Mouse (Mus musculus) heart, embryonic 13.5 days (tissue): ENCODE measurements at regions not wholly inside any gene's neighbourhood (a gene's known extent, or its start where the extent isn't known, plus 50 kb on each side); places are given as distances from the start of the nearest gene placed in this dataset.
A peak's percentile ranks its signal among the peaks of the same experiment; 100 is the strongest.

ENCODE experiments used
- ATAC-seq: fragments of 200-750 bp; cut with Nextera tagmentation; 2 replicates; pipeline ENCODE4 v1.8.0; 2017; ENCODE audit warnings: moderate TSS enrichment; ENCODE audit not compliant: insufficient number of reproducible peaks, low FRiP score, low TSS enrichment; ENCODE audit errors: extremely low read depth
- H3K27ac ChIP-seq: fragments of 300-500 bp; sonication (generic); replicated peaks from 2 replicates; pipeline ENCODE4 v1.5.1; 2015; ENCODE audit warnings: moderate library complexity, mild to moderate bottlenecking, inconsistent platforms
- H3K27me3 ChIP-seq: fragments of 300-500 bp; sonication (generic); replicated peaks from 2 replicates; pipeline ENCODE4 v1.6.1; 2015; ENCODE audit warnings: mild to moderate bottlenecking, inconsistent platforms
- H3K36me3 ChIP-seq: fragments of 300-500 bp; sonication (generic); 2 replicates; pipeline ENCODE4 v1.6.1; 2015; ENCODE audit warnings: mild to moderate bottlenecking, inconsistent platforms
- H3K4me1 ChIP-seq: fragments of 300-500 bp; sonication (generic); 2 replicates; pipeline ENCODE4 v1.6.1; 2015; ENCODE audit warnings: inconsistent platforms
- H3K4me2 ChIP-seq: fragments of 300-500 bp; sonication (generic); 2 replicates; pipeline ENCODE4 v1.6.1; 2015; ENCODE audit warnings: inconsistent platforms, mild to moderate bottlenecking, moderate library complexity
- H3K4me3 ChIP-seq: fragments of 300-500 bp; sonication (generic); 2 replicates; pipeline ENCODE4 v1.5.1; 2015; ENCODE audit warnings: moderate library complexity, mild to moderate bottlenecking, inconsistent platforms
- H3K9ac ChIP-seq: fragments of 300-500 bp; sonication (generic); 2 replicates; pipeline ENCODE4 v1.6.1; 2015; ENCODE audit warnings: inconsistent platforms, mild to moderate bottlenecking, moderate library complexity
- H3K9me3 ChIP-seq: fragments of 300-500 bp; sonication (generic); 2 replicates; pipeline ENCODE4 v1.6.1; 2016; ENCODE audit warnings: inconsistent platforms
- WGBS: fragments of 180-500 bp; shearing (Covaris S2); methylation state at CpG from one replicate; pipeline ENCODE4 v1.1.7; 2015; ENCODE audit warnings: mixed read lengths; 5-methylcytosine and 5-hydroxymethylcytosine counted together

DNA sequence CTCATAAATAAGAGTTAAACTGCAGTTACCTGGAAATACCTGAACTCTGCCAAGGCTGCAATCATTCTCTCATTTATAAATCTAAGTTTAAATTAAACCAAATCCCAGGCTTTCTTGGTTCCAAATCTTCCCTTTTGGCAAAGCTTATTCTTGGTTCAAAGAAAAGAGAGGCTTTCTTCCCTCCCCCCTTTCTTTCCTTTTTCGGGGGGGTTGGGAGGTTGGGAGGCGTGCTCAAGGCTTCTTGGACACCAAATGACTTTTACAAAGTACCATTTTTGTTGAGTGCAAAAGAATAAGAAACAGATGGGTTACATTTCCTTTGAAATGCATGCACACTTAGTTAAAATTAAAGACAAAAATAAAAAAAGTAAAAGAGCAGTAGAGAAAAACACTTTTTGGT lies 105.4 kb upstream of the Mroh9 start:
- no peaks in the 10 kb centered on the region for H3K4me1 ChIP-seq
- no peaks in the 10 kb centered on the region for H3K36me3 ChIP-seq
- no peaks in the 10 kb centered on the region for H3K27me3 ChIP-seq
- H3K9ac ChIP-seq = no peak overlapping the region
- no peaks in the 10 kb centered on the region for H3K9me3 ChIP-seq
- no peak overlapping the region for H3K4me2 ChIP-seq
- WGBS = 69% methylated on average over 2 of the region's 2 CpGs
- no peak overlapping the region for H3K27ac ChIP-seq
- ATAC-seq = no peak
- H3K4me3 ChIP-seq = no peak overlapping the region

DNA sequence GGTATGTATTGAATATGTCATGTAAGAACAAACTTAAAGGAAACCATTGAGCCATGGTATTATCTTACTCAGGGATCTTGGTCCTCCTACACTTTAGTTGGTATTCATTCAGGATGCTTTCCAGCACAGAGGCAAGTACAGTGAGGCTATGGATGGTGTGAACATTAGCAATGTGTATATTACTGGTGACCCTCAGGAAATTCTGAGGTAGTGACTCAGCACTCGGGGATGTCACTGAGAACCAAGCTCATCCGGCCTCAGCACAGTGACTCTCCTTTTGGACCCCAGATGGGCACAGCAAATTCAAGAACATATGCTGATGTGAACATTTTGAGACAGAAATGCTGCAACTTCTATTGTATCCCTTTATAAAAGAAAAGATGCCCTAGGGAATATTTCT lies 96.4 kb upstream of the Mroh9 start:
- Histone ChIP-seq H3K9me3 (no peaks in the 10 kb centered on the region), H3K27ac (no peak overlapping the region), H3K36me3 (no peaks in the 10 kb centered on the region), H3K4me1 (no peaks in the 10 kb centered on the region), H3K27me3 (no peaks in the 10 kb centered on the region), H3K4me3 (no peak overlapping the region), H3K9ac (no peak overlapping the region), H3K4me2 (no peak overlapping the region)
- WGBS = 49% methylated on average over 2 of the region's 2 CpGs
- no peak for ATAC-seq

DNA sequence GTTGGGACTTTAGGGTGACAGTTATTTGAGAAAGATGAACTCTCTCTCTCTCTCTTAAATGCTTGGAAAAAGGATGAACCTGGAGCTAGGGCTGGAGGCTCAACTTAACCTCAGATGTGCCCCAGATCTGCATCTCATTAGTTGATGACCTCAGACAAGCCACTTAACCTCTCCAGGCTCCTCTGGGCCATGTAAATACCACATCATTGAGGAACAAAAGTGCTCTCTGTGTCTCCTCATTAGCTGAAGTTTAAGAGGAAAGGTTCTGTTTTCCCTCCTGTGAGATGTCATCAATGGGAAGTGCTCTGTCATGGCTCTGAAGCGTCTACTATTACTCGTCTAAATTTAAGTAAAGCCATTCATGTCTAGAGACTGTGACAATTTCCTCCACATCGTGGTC lies 91.5 kb upstream of the Mroh9 start:
- no peak overlapping the region for H3K4me2 ChIP-seq
- H3K4me1 ChIP-seq = no peaks in the 10 kb centered on the region
- no peak overlapping the region for H3K4me3 ChIP-seq
- ATAC-seq = no peak
- no peaks in the 10 kb centered on the region for H3K36me3 ChIP-seq
- 31% methylated on average over 3 of the region's 3 CpGs for WGBS
- H3K27me3 ChIP-seq = no peaks in the 10 kb centered on the region
- no peaks in the 10 kb centered on the region for H3K9me3 ChIP-seq
- H3K27ac ChIP-seq = no peak overlapping the region
- no peak overlapping the region for H3K9ac ChIP-seq

DNA sequence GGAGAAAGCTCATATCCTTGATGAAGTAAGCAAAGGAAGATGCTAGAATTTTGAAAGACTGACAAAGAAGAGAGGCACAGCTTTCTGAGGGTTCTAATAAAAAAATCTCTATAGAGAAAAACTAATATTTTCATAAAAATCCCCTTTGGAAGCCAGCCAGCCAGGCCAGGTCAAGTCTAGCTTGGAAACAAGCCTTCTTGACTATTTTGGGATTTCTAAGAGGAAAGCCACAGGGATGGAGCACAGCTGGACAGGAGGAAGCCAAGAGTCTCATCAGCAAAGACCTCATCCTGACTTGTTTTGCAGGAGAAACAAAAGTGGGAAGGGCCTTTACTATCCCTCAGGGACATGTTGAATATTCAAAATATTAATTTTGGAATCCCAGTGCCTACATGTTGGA lies 81.6 kb upstream of the Mroh9 start:
- no peak for ATAC-seq
- no peak overlapping the region for H3K27ac ChIP-seq
- no peaks in the 10 kb centered on the region for H3K27me3 ChIP-seq
- H3K9me3 ChIP-seq = peaks cover 9% of the 10 kb centered on the region; the same call in 1 of the 2 replicates
- no peaks in the 10 kb centered on the region for H3K36me3 ChIP-seq
- no peak overlapping the region for H3K4me3 ChIP-seq
- no peaks in the 10 kb centered on the region for H3K4me1 ChIP-seq
- no peak overlapping the region for H3K4me2 ChIP-seq
- no peak overlapping the region for H3K9ac ChIP-seq

DNA sequence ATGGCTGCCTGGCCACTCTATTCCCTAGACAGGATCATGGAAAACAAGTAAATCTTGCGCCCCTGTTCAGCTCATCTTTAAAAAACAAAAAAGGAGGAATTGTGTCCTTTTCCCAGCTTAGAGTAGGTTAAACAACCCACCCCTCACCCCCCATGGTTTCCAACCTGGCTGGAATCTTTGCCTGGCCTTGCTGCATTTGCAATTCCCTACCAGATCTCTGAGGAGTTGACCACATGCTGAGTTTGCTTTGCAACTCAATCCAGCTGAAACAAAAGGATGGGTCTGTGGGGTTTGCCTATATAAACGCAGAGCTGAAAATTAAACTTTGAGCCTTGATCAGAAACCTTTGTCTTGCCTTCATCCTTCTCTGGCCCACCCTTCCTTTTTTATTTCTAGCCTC lies 78.2 kb upstream of the Mroh9 start:
- Histone ChIP-seq H3K9ac (no peak overlapping the region), H3K36me3 (no peaks in the 10 kb centered on the region), H3K27ac (no peak overlapping the region), H3K9me3 (no peaks in the 10 kb centered on the region), H3K27me3 (no peaks in the 10 kb centered on the region), H3K4me1 (0 out of 2 replicates have a peak, but pooled peaks cover 6% of the 10 kb centered on the region), H3K4me2 (no peak overlapping the region), H3K4me3 (no peak overlapping the region)
- no peak for ATAC-seq
- WGBS = 42% methylated on average over 2 of the region's 2 CpGs

DNA sequence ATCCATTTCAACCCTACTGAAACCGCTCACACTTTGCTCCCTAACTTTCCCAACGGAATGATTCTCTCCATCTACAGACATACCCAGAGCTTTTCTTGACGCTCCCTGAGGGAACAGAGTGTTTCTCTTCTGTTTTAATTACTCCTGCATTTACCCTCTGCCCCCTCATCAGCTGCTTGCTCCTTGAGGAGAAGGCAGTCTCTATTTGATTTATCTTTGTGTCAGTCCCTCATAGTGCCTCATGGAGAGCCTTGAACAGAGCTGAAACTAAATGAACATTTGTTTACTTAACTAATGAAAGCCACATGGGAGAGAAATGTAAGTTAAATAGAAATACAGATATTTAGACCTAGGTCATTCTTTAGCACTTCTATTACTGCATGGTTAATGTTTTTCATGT lies 74.4 kb upstream of the Mroh9 start:
- Histone ChIP-seq H3K4me2 (no peak overlapping the region), H3K36me3 (no peaks in the 10 kb centered on the region), H3K27ac (no peak overlapping the region), H3K4me3 (no peak overlapping the region), H3K27me3 (no peaks in the 10 kb centered on the region), H3K9me3 (no peaks in the 10 kb centered on the region), H3K9ac (no peak overlapping the region), H3K4me1 (peaks cover 6% of the 10 kb centered on the region; the same call in 1 of the 2 replicates)
- ATAC-seq = no peak
- WGBS = 31% methylated on average over 3 of the region's 3 CpGs

DNA sequence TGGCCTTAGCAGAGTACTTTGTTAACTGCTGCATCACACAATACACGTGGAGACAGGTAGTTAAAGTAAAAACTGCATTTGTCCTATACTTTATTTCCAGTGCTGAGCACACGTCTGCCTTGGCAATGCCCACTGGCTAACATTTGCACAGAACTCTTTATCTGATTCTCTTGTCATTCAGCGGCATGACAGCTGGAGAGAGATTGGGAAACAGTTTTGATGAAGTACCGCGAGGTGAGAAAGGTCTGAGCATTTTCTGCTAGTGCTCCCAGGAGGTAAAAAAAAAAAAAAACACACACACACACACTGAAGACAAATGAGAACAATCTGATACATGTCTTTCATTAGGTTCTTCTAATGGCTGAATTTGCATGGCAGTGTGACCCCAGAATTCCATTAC lies 73.0 kb upstream of the Mroh9 start:
- H3K36me3 ChIP-seq = no peaks in the 10 kb centered on the region
- H3K4me2 ChIP-seq = no peak overlapping the region
- H3K4me1 ChIP-seq = peaks cover 6% of the 10 kb centered on the region; the same call in 1 of the 2 replicates
- no peak overlapping the region for H3K27ac ChIP-seq
- H3K27me3 ChIP-seq = no peaks in the 10 kb centered on the region
- H3K9ac ChIP-seq = no peak overlapping the region
- ATAC-seq = no peak
- no peak overlapping the region for H3K4me3 ChIP-seq
- WGBS = 60% methylated on average over 5 of the region's 5 CpGs
- no peaks in the 10 kb centered on the region for H3K9me3 ChIP-seq

DNA sequence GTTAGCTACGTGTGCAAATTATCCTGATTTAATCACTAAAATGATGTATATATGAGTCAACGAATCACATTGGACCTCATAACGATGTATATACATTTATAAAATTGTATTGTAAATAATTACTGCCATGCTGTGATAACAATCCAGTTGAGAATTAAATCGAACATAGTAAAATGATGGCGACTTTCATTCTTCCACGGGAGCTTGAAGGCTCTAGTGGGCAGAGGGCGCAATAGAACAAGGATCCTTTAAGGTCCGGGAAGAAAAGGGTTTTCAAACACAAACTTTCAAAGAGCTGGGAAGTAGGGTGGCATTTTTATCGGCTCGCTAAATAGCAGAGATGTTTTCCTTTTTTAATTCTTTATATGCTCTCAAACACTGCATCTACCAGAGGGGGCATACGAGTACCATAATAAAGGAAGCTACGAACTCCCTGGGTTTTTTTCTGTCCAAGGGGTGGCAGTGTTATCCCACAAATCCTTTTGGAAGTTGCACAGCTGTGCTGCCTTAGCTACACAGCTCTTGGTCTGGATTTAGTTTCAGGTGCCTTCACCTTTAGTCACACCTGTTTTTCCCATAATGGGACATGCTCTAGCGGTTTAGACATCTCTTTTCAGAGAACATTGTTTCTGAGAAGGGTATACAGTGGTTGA lies 64.9 kb upstream of the Mroh9 start:
- no peak for ATAC-seq
- peak overlapping the region; percentile 46 for H3K4me3 ChIP-seq
- H3K4me2 ChIP-seq = peak overlapping the region; percentile 64
- 32% methylated on average over 13 of the region's 13 CpGs for WGBS
- H3K4me1 ChIP-seq = no peaks in the 10 kb centered on the region
- no peak overlapping the region for H3K27ac ChIP-seq
- H3K9ac ChIP-seq = peak overlapping the region; percentile 62; the same call in 1 of the 2 replicates
- H3K27me3 ChIP-seq = no peaks in the 10 kb centered on the region
- H3K36me3 ChIP-seq = no peaks in the 10 kb centered on the region
- no peaks in the 10 kb centered on the region for H3K9me3 ChIP-seq

DNA sequence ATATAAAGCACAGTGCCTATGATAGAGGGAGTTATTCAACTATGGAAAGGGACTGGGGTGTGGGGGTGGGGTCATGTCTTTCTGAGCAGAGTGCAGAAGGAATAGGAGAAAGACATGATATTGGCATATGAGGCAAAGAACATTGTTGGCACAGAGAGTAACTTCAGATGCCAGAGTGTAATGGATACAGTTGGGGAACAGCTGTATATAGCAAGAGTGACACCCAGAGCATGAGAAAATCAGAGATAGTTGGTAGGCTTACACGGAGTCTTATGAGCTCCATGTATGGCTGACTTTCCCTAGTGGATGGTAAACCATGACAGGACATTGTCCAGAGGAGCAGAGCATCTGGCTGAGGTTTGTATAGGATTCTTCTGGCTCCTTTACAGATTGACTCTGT lies 61.2 kb upstream of the Mroh9 start:
- Histone ChIP-seq H3K27ac (no peak overlapping the region), H3K27me3 (no peaks in the 10 kb centered on the region), H3K4me3 (no peak overlapping the region), H3K9me3 (no peaks in the 10 kb centered on the region), H3K9ac (no peak overlapping the region), H3K4me1 (no peaks in the 10 kb centered on the region), H3K36me3 (no peaks in the 10 kb centered on the region), H3K4me2 (no peak overlapping the region)
- WGBS = 39% methylated on average over 1 of the region's 1 CpGs
- no peak for ATAC-seq

DNA sequence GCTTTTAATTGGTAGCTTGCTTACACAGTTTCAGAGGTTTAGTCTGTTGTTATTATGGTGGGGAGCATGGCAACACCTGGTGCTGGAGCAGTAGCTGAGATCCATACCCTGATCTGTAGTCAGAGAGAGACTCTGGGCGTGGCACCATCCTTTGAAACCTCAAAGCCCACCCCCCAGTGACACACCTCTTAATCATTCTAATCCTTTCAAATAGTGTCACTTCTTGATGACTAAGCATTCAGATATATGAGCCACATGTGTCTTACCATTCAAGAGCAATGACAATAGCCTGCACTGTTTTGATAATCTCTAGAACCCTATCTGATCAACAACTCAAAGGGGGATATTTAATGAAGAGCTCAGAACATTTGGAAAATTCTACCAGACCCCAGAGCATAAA lies 57.6 kb upstream of the Mroh9 start:
- Histone ChIP-seq H3K4me1 (no peaks in the 10 kb centered on the region), H3K4me3 (no peak overlapping the region), H3K4me2 (no peak overlapping the region), H3K27ac (no peak overlapping the region), H3K9me3 (no peaks in the 10 kb centered on the region), H3K36me3 (no peaks in the 10 kb centered on the region), H3K27me3 (no peaks in the 10 kb centered on the region), H3K9ac (no peak overlapping the region)
- no peak for ATAC-seq
- WGBS = 68% methylated on average over 1 of the region's 1 CpGs

DNA sequence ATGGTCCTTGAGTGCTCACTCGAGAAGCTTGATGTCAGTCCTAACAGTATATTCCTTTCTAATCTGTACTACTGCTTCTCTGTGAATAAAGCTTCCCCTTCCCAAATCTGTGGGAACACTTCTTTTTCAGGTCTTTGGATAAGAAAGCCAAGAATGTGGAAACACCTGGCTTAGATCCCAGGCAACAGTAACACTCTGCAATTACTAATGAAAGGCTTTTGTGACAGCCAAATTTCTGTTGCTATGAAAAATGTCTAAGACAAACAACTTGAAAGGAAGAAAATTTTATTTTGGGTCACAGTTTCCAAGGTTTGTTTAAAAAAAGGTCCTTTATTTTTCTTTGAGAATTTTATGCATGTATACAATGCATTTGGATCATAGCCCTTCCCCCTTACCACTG lies 56.0 kb upstream of the Mroh9 start:
- Histone ChIP-seq H3K4me3 (no peak overlapping the region), H3K4me2 (no peak overlapping the region), H3K36me3 (no peaks in the 10 kb centered on the region), H3K9ac (no peak overlapping the region), H3K27me3 (no peaks in the 10 kb centered on the region), H3K27ac (no peak overlapping the region), H3K9me3 (no peaks in the 10 kb centered on the region), H3K4me1 (no peaks in the 10 kb centered on the region)
- ATAC-seq = no peak
- WGBS = 78% methylated on average over 1 of the region's 1 CpGs

DNA sequence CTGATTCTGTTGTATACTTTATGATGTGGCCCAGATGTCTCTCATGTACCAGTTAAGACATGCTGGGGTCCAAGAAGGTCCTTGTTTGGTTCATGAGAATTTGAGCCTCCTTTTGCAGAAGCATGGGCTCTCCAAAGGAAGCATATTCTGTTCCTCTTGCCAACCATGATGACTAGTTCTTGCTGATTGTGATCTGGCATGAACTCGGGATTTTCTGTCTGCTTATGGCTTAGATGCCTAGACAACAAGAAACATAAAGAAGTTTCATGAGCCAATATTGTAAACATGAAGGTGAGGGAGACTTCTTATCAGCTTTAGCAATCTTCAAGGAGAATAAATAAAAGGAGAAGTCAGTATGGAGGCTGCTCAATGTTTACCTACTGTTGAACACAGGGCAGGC lies 52.7 kb upstream of the Mroh9 start:
- H3K9ac ChIP-seq = no peak overlapping the region
- no peak overlapping the region for H3K27ac ChIP-seq
- no peaks in the 10 kb centered on the region for H3K27me3 ChIP-seq
- H3K9me3 ChIP-seq = no peaks in the 10 kb centered on the region
- no peaks in the 10 kb centered on the region for H3K4me1 ChIP-seq
- 44% methylated on average over 1 of the region's 1 CpGs for WGBS
- H3K36me3 ChIP-seq = no peaks in the 10 kb centered on the region
- H3K4me3 ChIP-seq = no peak overlapping the region
- H3K4me2 ChIP-seq = no peak overlapping the region
- no peak for ATAC-seq
